27 mouse cellular contexts compared by ENCODE assay signal in the genomic region with DNA sequence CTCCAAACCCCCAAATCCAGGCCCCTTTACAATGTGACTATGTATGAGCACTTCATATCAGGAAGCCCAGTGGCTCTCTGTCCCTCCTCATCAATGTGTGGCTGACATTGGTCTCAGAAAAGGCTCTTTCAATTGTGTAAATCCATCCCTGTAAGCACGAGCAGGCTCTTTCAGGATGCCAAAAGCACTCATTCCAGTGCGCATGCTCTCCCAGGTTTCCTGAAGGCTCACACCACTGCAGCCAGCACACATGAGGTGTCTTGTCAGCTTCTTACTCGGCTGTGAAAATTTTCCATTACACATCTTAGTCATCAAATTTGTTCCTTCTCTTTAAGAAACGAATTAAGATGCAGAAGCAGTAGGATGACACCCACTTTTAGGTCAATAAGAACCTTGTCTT.
A peak's percentile ranks its signal among the peaks of the same experiment; 100 is the strongest.
DNase-seq lines count a peak whose midpoint lies in the region; ATAC-seq lines count a peak whose summit lies in the region.
"Had no signal": no experiment of that assay in that cellular context is flagged by ENCODE, and none has a peak within 500 bp of the region (broad histone marks: within the 10 kb centered on the region; RNA-seq: fewer than 3 reads in every experiment).

No protein-coding gene starts in this region.

- H3K36me3 ChIP-seq in heart, embryonic 10.5 days, result no peaks in the 10 kb centered on the region
- H3K36me3 ChIP-seq: embryonic facial prominence, embryonic 12.5 days; heart, embryonic 15.5 days; hindbrain, embryonic 13.5 days; limb, embryonic 13.5 days; liver, embryonic 13.5 days; midbrain, embryonic 12.5 days; neural tube, embryonic 15.5 days had no signal

- DNase-seq in heart, adult 11 months, result peak; percentile 53
- no peak for DNase-seq in heart, embryonic 10.5 days (ENCODE audit: low spot score)
- peak; percentile 7 for DNase-seq in CD4-positive helper T cell, adult 2 months (ENCODE audit: low read depth, low spot score)
- DNase-seq in frontal cortex, postnatal 14 days (ENCODE audit: low spot score in 2 of 2), result peak; percentile 7 to 14
- peak; percentile 47 to 58 for DNase-seq in right cerebral cortex, adult 2 months (ENCODE audit: low spot score in 2 of 2)
- no peak for DNase-seq in gastrocnemius, postnatal 36 days
- DNase-seq in urinary bladder, postnatal 36 days (ENCODE audit: low spot score in 2 of 2), result no peak
- DNase-seq: adrenal gland, adult 2 months; cerebellum, adult 18-20 months; cerebellum, postnatal 25 days; forebrain, postnatal 0 days; gastrocnemius, postnatal 10 days; heart, postnatal 36 days; kidney, adult 2 months; kidney, postnatal 14 days; liver, embryonic 13.5 days; lung, adult 2 months; lung, postnatal 14 days had no signal

- no peaks in the 10 kb centered on the region for H3K4me1 ChIP-seq in heart, embryonic 10.5 days
- H3K4me1 ChIP-seq: embryonic facial prominence, embryonic 12.5 days; heart, embryonic 15.5 days; hindbrain, embryonic 13.5 days; limb, embryonic 13.5 days; liver, embryonic 13.5 days; midbrain, embryonic 12.5 days; neural tube, embryonic 15.5 days had no signal

- no peak overlapping the region for H3K27ac ChIP-seq in heart, embryonic 10.5 days
- H3K27ac ChIP-seq: embryonic facial prominence, embryonic 12.5 days; heart, embryonic 15.5 days; hindbrain, embryonic 13.5 days; limb, embryonic 13.5 days; liver, embryonic 13.5 days; midbrain, embryonic 12.5 days; neural tube, embryonic 15.5 days; stomach, postnatal 0 days had no signal

- no peaks in the 10 kb centered on the region for H3K27me3 ChIP-seq in heart, embryonic 10.5 days (ENCODE audit: insufficient read depth, poor library complexity, severe bottlenecking)
- H3K27me3 ChIP-seq: embryonic facial prominence, embryonic 12.5 days; heart, embryonic 15.5 days; hindbrain, embryonic 13.5 days; limb, embryonic 13.5 days; liver, embryonic 13.5 days; midbrain, embryonic 12.5 days; neural tube, embryonic 15.5 days had no signal

- intact Hi-C loops in gastrocnemius, postnatal 36 days (cut with DNase I), result no loop called here

- ATAC-seq in granulocyte monocyte progenitor cell, adult 5-6 weeks (replicated peaks; ENCODE audit: poor library complexity, severe bottlenecking), result no peak
- ATAC-seq: forebrain, postnatal 0 days; inflammation-experienced regulatory T-cells, adult 6 months had no signal

- 0 out of 2 replicates have a peak, but pooled peaks cover 3% of the 10 kb centered on the region for H3K9me3 ChIP-seq in heart, embryonic 10.5 days
- H3K9me3 ChIP-seq: embryonic facial prominence, embryonic 12.5 days; heart, embryonic 15.5 days; hindbrain, embryonic 13.5 days; limb, embryonic 13.5 days; liver, embryonic 13.5 days; midbrain, embryonic 12.5 days; neural tube, embryonic 15.5 days had no signal

- 77% methylated on average over 4 of the region's 4 CpGs for WGBS in heart, embryonic 10.5 days

- no peak overlapping the region for H3K4me3 ChIP-seq in heart, embryonic 10.5 days
- H3K4me3 ChIP-seq: embryonic facial prominence, embryonic 12.5 days; heart, embryonic 15.5 days; hindbrain, embryonic 13.5 days; limb, embryonic 13.5 days; liver, embryonic 13.5 days; midbrain, embryonic 12.5 days; neural tube, embryonic 15.5 days had no signal

Comparison
In these comparisons a context has a peak if more than half of its experiments do, and no peak if none do; other contexts are left out.
1. DNase-seq: peak in heart, adult 11 months (single experiment), CD4-positive helper T cell, adult 2 months (single experiment), frontal cortex, postnatal 14 days (2 of 2) and right cerebral cortex, adult 2 months (2 of 2); none in heart, embryonic 10.5 days (single experiment), gastrocnemius, postnatal 36 days (0 of 2) and urinary bladder, postnatal 36 days (0 of 2).